Mouse (Mus musculus) megakaryocyte, embryonic 14.5 days (primary cell): ENCODE results near the gene Smad5.

Source experiments
- FLI1 ChIP-seq: IDR thresholded peaks from 2 replicates; pipeline ENCODE4 v1.6.1; 2012; ENCODE audit warnings: low read length, inconsistent platforms, mixed read lengths
- GATA1 ChIP-seq: IDR thresholded peaks from 3 replicates; pipeline ENCODE4 v1.6.1; 2012; ENCODE audit warnings: mixed read lengths, low read length, inconsistent platforms, borderline replicate concordance

- no peak for TF ChIP-seq GATA1
- TF ChIP-seq FLI1: no peak
These were observed 40.7 kb upstream of the Smad5 start for GRCm38 (mm10) chr13:56661914-56662621.
